Mouse (Mus musculus) Muller cell, postnatal 12 days (primary cell): ENCODE data around the gene AC161166.1.

Experiments
- DNase-seq: peaks from one replicate; pipeline ENCODE4 v3.0.0-alpha.2; 2015; ENCODE audit errors: inconsistent ontology term

AC161166.1 gene

GRCm38 (mm10) chr7:24512355-24512754, at the start of gene AC161166.1:
Gene AC161166.1, minus strand, starts transcription at chr7:24512455.
- no peak for DNase-seq

GRCm38 (mm10) chr7:24561450-24561849, 49.2 kb upstream of the AC161166.1 start:
- no peak for DNase-seq

GRCm38 (mm10) chr7:24555786-24556185, 43.5 kb upstream of the AC161166.1 start:
- DNase-seq: no peak

GRCm38 (mm10) chr7:24551985-24552759, 39.9 kb upstream of the AC161166.1 start:
- no peak for DNase-seq

- DNase-seq: no peak
Observed at GRCm38 (mm10) chr7:24547534-24548036, 35.3 kb upstream of the AC161166.1 start.

- DNase-seq: peak; percentile 99
Observed at GRCm38 (mm10) chr7:24546634-24547389, 34.6 kb upstream of the AC161166.1 start.

- DNase-seq: no peak
Observed at GRCm38 (mm10) chr7:24546068-24546614, 33.9 kb upstream of the AC161166.1 start, which contains the start of the genes Pinlyp and Xrcc1. Gene Pinlyp, minus strand, starts transcription at chr7:24546118. Gene Xrcc1, plus strand, starts transcription at chr7:24546289.

- DNase-seq: no peak
Observed at GRCm38 (mm10) chr7:24544506-24544905, 32.3 kb upstream of the AC161166.1 start.

GRCm38 (mm10) chr7:24539686-24540085, 27.4 kb upstream of the AC161166.1 start:
- no peak for DNase-seq

- DNase-seq: no peak
Observed at GRCm38 (mm10) chr7:24538701-24539100, 26.4 kb upstream of the AC161166.1 start.

- DNase-seq: no peak
Observed at GRCm38 (mm10) chr7:24538154-24538553, 25.9 kb upstream of the AC161166.1 start.

GRCm38 (mm10) chr7:24537591-24537990, 25.3 kb upstream of the AC161166.1 start:
- no peak for DNase-seq

GRCm38 (mm10) chr7:24537081-24537480, 24.8 kb upstream of the AC161166.1 start:
- DNase-seq: peak; percentile 89

- no peak for DNase-seq
Observed at GRCm38 (mm10) chr7:24534301-24534700, 22.0 kb upstream of the AC161166.1 start.

GRCm38 (mm10) chr7:24533806-24534205, 21.6 kb upstream of the AC161166.1 start:
- DNase-seq: no peak

GRCm38 (mm10) chr7:24533031-24533571, 20.8 kb upstream of the AC161166.1 start:
- DNase-seq: no peak

- DNase-seq: peak; percentile 80
Observed at GRCm38 (mm10) chr7:24531211-24531971, 19.1 kb upstream of the AC161166.1 start.

GRCm38 (mm10) chr7:24530062-24530931, 18.0 kb upstream of the AC161166.1 start, which contains the start of gene Irgq:
Gene Irgq, plus strand, starts transcription at chr7:24530689.
- peak; percentile 98 for DNase-seq

- DNase-seq: no peak
Observed at GRCm38 (mm10) chr7:24529580-24529979, 17.3 kb upstream of the AC161166.1 start.

- no peak for DNase-seq
Observed at GRCm38 (mm10) chr7:24528861-24529260, 16.6 kb upstream of the AC161166.1 start.
